Mouse (Mus musculus): ENCODE measurements at regions not wholly inside any gene's neighbourhood (a gene's known extent, or its start where the extent isn't known, plus 50 kb on each side); places are given as distances from the start of the nearest gene placed in this dataset.

GRCm38 (mm10) chr7:69890503-69891061 is 476.0 kb downstream of the Nr2f2 start:
- TF ChIP-seq POLR2A (IDR thresholded peaks at IDR 0.05; ENCODE audit: control insufficient read depth, low read depth, low read length) = no peak
- TF ChIP-seq CTCF (IDR thresholded peaks at IDR 0.05; ENCODE audit: control insufficient read depth, insufficient read depth, insufficient replicate concordance, low read depth, low read length) = no peak
